Mouse (Mus musculus) hindbrain, embryonic 11.5 days (tissue): ENCODE results near the gene Gm14569. TPM values are rescaled to one million over a fixed set of nuclear protein-coding genes. Genes with fewer than 3 reads are reported as not detected.

Experiments
- ATAC-seq: fragments of 200-750 bp; cut with Nextera tagmentation; 2 replicates; pipeline ENCODE4 v1.8.0; 2017; ENCODE audit warnings: mild to moderate bottlenecking, moderate TSS enrichment, moderate library complexity; ENCODE audit not compliant: low FRiP score
- DNase-seq: peaks from one replicate; pipeline ENCODE4 v3.0.0-alpha.2; 2015; ENCODE audit warnings: low spot score
- H3K27ac ChIP-seq: fragments of 300-500 bp; sonication (generic); 2 replicates; pipeline ENCODE4 v1.5.1; 2014; ENCODE audit warnings: mild to moderate bottlenecking, low read depth, low read length
- H3K27me3 ChIP-seq: fragments of 300-500 bp; sonication (generic); 2 replicates; pipeline ENCODE4 v1.6.1; 2014; ENCODE audit warnings: mild to moderate bottlenecking, low read length, moderate library complexity, mixed read lengths; ENCODE audit not compliant: control insufficient read depth, insufficient read depth
- H3K36me3 ChIP-seq: fragments of 300-500 bp; sonication (generic); 2 replicates; pipeline ENCODE4 v1.6.1; 2014; ENCODE audit warnings: mild to moderate bottlenecking, low read length, moderate library complexity, mixed read lengths; ENCODE audit not compliant: control insufficient read depth, insufficient read depth
- H3K4me1 ChIP-seq: fragments of 300-500 bp; sonication (generic); replicated peaks from 2 replicates; pipeline ENCODE4 v1.6.1; 2014; ENCODE audit warnings: low read length, mixed read lengths; ENCODE audit not compliant: control insufficient read depth, insufficient read depth
- H3K4me2 ChIP-seq: fragments of 300-500 bp; sonication (generic); replicated peaks from 2 replicates; pipeline ENCODE4 v1.6.1; 2014; ENCODE audit warnings: mild to moderate bottlenecking, low read depth, low read length
- H3K4me3 ChIP-seq: fragments of 300-500 bp; sonication (generic); 2 replicates; pipeline ENCODE4 v1.5.1; 2014; ENCODE audit warnings: low read depth, low read length
- H3K9ac ChIP-seq: fragments of 300-500 bp; sonication (generic); 2 replicates; pipeline ENCODE4 v1.6.1; 2014; ENCODE audit warnings: low read depth, low read length
- H3K9me3 ChIP-seq: fragments of 300-500 bp; sonication (generic); 2 replicates; pipeline ENCODE4 v1.6.1; 2016; ENCODE audit warnings: low read length; ENCODE audit not compliant: control insufficient read depth
- WGBS: fragments of 180-500 bp; shearing (Covaris S2); extraction: QIAGEN DNeasy Blood & Tissue Kit; methylation state at CpG from one replicate; pipeline ENCODE4 v1.1.7; 2014; 5-methylcytosine and 5-hydroxymethylcytosine counted together
- polyA plus RNA-seq: library from polyadenylated mRNA; unstranded; fragments of >200 nt; fragmentation: Nextera tagmentation; extraction: Ambion mirVana; gene quantifications from 2 replicates; pipeline ENCODE4 v1.2.1, GENCODE M21; 2014

Gm14569 gene
- polyA plus RNA-seq, 1 experiment from 2014 or later = not detected

DNA sequence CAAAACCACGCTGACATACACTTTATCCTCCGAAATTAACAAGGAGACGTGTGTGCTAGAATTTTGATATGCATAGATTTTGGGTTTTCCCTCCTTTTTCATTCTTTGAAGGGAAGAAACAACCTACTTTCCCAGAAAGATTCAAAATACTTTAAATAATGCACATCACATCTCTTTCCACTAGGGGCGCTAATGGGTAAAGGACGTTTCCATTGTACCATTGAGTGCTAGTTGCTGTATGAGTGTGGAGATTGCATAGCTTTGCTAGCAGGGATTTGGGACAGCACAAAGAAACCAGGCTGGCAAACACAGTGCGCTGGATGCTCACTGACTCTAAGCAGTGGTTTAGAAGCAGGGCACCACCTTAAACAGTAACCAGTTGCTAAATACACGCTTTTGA lies 3.6 kb downstream of the Gm14569 start:
- Histone ChIP-seq H3K27ac (no peak overlapping the region), H3K4me1 (no peaks in the 10 kb centered on the region), H3K9me3 (no peaks in the 10 kb centered on the region), H3K27me3 (no peaks in the 10 kb centered on the region), H3K4me2 (no peak overlapping the region), H3K36me3 (no peaks in the 10 kb centered on the region), H3K9ac (no peak overlapping the region), H3K4me3 (no peak overlapping the region)
- ATAC-seq (no peak), DNase-seq (peak; percentile 30)
- WGBS = 40% methylated on average over 7 of the region's 7 CpGs

DNA sequence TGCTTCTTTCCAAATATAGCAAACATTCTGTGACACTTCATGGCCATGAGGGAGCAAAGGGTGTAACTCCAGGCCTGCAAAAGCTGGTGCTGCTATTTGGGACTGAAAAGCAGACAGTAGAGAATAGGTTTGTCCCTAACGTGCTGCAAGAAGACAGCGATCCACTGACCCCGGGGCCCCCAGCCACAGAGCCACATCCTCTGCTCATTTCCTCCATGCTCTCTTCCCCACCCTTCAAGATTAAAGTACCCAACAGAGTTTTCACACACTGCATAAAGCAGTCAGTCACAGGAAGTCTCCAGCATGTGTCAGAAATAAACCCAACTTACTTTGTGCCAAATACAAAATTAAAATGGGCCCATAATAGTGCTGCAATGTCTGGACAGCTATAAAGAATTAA lies 16.8 kb downstream of the Gm14569 start:
- ATAC-seq = no peak
- 81% methylated on average over 3 of the region's 3 CpGs for WGBS
- no peak for DNase-seq
- Histone ChIP-seq H3K27ac (no peak overlapping the region), H3K36me3 (no peaks in the 10 kb centered on the region), H3K4me2 (no peak overlapping the region), H3K4me1 (no peaks in the 10 kb centered on the region), H3K9ac (no peak overlapping the region), H3K9me3 (no peaks in the 10 kb centered on the region), H3K4me3 (no peak overlapping the region), H3K27me3 (no peaks in the 10 kb centered on the region)

DNA sequence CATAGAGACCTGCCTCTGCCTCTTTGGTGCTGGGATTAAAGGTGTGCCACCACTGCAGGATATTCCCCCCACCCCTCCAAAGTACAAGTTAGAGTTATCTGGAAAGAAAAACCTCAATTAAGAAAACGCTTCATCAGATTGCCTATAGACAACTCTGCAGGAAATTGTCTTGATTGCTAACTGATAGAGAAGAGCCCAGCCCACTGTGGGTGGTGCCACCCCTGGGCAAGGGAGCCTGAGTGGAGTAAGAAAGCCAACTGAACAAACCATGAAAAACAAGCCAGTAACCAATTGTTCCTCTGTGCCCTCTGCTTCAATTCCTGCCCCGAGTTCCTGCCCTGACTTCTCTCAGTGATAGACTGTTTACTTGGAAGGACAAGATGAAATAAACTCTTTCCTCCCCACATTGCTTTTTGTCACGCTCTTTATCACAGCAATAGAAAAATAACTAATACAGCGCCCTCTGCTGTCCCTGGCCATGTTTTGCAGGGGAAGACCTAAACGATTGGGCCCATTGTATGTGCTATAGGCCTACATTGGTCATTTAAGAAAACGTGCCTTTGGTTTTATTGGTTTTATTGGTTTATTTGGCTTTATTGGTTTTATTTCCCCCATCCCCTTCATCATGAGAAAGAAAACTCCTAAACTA lies 17.4 kb downstream of the Gm14569 start:
- 54% methylated on average over 6 of the region's 6 CpGs for WGBS
- no peak for DNase-seq

DNA sequence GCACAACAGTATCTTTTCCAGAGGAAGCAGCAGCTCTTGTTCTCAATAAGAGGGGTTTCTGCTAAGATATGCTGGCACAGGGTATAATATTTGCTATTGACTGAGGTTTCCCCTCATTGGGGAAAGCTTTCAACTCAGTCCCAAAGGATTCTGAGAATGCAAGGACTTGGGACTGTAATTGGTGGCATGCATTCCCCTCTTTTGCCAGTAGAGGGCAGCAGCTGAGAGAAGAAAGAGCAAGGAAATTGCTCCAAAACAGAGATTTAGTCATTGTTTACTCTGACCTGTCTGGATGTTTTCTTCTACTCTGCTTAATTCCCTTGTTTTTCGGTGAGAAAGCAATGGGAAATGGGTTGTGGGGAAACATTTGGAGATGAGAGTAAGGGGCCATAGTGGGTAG lies 35.6 kb downstream of the Gm14569 start:
- no peak overlapping the region for H3K4me3 ChIP-seq
- H3K27me3 ChIP-seq = no peaks in the 10 kb centered on the region
- H3K9ac ChIP-seq = no peak overlapping the region
- ATAC-seq (no peak), DNase-seq (peak; percentile 58)
- H3K4me1 ChIP-seq = no peaks in the 10 kb centered on the region
- H3K36me3 ChIP-seq = no peaks in the 10 kb centered on the region
- H3K9me3 ChIP-seq = no peaks in the 10 kb centered on the region
- H3K4me2 ChIP-seq = no peak overlapping the region
- WGBS = 36% methylated on average over 1 of the region's 1 CpGs
- H3K27ac ChIP-seq = no peak overlapping the region

More for the DNA sequence above, 17.4 kb downstream of the Gm14569 start:
- ATAC-seq = no peak
- Histone ChIP-seq H3K4me3 (no peak overlapping the region), H3K27me3 (no peaks in the 10 kb centered on the region), H3K27ac (no peak overlapping the region), H3K36me3 (no peaks in the 10 kb centered on the region), H3K4me2 (no peak overlapping the region), H3K9ac (no peak overlapping the region), H3K4me1 (no peaks in the 10 kb centered on the region), H3K9me3 (no peaks in the 10 kb centered on the region)

DNA sequence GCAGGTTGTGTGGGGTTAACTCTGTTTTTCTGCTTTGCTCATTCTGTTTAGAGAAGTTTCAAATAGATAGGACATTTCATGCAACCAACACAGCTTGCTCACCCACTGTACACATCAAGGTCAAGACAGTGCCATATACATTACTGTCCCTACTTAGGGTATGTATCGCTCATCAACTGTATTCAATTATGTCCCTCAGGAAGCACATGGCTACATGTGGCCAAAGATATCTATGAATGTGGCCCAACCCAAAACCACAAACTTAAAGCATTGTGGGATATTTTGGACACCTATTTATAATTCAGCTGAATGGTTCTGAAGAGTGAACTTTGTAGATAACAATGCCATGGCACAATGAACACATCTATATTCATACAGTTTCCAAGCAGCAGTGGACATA lies 53.7 kb downstream of the Gm14569 start:
- H3K9ac ChIP-seq = no peak overlapping the region
- H3K4me2 ChIP-seq = no peak overlapping the region
- H3K4me1 ChIP-seq = no peaks in the 10 kb centered on the region
- H3K4me3 ChIP-seq = no peak overlapping the region
- no peaks in the 10 kb centered on the region for H3K27me3 ChIP-seq
- DNase-seq (no peak), ATAC-seq (no peak)
- 100% methylated on average over 1 of the region's 1 CpGs for WGBS
- no peaks in the 10 kb centered on the region for H3K9me3 ChIP-seq
- no peak overlapping the region for H3K27ac ChIP-seq
- no peaks in the 10 kb centered on the region for H3K36me3 ChIP-seq

DNA sequence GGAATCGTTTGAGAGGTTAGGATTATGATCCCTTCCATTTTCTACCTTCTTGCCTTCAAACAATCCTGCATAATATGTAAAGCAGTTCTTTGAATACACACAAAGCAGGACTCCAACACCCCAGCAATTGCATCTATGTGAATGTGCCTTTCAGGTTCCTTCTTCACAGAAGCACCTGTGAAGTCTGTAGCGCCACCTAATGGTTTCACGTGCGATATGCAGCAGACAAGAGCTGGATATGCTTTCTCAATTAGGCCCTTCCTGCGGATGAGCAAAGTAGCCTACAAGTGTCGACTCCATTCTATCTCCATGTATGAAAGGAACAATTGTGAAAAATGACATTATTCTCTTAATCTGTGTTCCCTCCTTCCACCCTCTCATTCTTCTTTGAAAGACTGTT lies 56.6 kb downstream of the Gm14569 start:
- Histone ChIP-seq H3K4me1 (no peaks in the 10 kb centered on the region), H3K27ac (no peak overlapping the region), H3K9me3 (no peaks in the 10 kb centered on the region), H3K36me3 (no peaks in the 10 kb centered on the region), H3K4me2 (no peak overlapping the region), H3K9ac (no peak overlapping the region), H3K27me3 (no peaks in the 10 kb centered on the region), H3K4me3 (no peak overlapping the region)
- ATAC-seq (no peak), DNase-seq (peak; percentile 1)
- WGBS = 43% methylated on average over 6 of the region's 6 CpGs

DNA sequence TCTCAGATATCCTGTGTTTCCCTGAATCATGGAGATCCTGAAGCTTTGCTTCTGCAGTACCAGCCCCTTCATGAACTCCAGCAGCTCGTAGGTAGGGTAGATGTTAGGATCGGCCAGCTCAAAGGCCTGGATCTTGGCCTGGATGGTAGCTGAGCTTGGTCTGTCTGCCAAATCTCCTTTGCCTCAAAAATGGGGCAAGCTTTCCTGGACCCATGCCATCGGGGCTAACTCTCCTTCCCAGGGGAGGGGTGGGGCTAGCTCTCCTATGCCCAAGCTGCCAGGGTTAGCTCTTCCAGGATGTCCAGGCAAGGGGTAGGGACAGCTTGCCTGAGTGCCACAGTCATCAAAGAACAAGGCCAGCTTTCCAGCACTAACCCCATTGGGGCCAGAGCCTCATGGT lies 72.5 kb downstream of the Gm14569 start:
- WGBS = 91% methylated on average over 3 of the region's 3 CpGs
- no peaks in the 10 kb centered on the region for H3K36me3 ChIP-seq
- no peaks in the 10 kb centered on the region for H3K4me1 ChIP-seq
- H3K4me2 ChIP-seq = no peak overlapping the region
- no peak for ATAC-seq
- no peak overlapping the region for H3K9ac ChIP-seq
- no peaks in the 10 kb centered on the region for H3K27me3 ChIP-seq
- no peaks in the 10 kb centered on the region for H3K9me3 ChIP-seq
- DNase-seq = no peak
- H3K4me3 ChIP-seq = no peak overlapping the region
- no peak overlapping the region for H3K27ac ChIP-seq

DNA sequence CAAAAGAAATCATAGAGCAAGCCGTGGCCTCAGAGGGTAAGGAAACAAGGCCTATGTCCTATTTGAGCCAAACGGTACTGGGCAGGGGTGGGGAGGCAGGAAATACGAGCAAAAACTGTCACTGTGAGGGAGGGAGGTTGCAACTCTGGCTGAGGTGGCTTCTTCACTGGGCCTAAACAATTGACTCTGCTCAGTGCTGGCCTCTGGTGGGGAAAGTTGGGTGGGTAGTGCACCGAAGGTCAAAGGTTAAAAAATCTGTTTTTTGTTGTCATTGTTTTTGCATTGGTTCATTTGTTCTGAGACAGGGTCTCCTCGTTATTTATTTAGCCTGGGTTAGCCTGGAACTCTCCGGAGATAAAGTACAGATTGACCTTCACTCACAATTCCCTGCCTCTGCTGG lies 89.3 kb downstream of the Gm14569 start:
- 61% methylated on average over 6 of the region's 6 CpGs for WGBS
- H3K36me3 ChIP-seq = no peaks in the 10 kb centered on the region
- DNase-seq (no peak), ATAC-seq (no peak)
- no peak overlapping the region for H3K4me3 ChIP-seq
- H3K4me2 ChIP-seq = no peak overlapping the region
- no peaks in the 10 kb centered on the region for H3K9me3 ChIP-seq
- H3K27ac ChIP-seq = no peak overlapping the region
- H3K27me3 ChIP-seq = no peaks in the 10 kb centered on the region
- H3K4me1 ChIP-seq = no peaks in the 10 kb centered on the region
- no peak overlapping the region for H3K9ac ChIP-seq

DNA sequence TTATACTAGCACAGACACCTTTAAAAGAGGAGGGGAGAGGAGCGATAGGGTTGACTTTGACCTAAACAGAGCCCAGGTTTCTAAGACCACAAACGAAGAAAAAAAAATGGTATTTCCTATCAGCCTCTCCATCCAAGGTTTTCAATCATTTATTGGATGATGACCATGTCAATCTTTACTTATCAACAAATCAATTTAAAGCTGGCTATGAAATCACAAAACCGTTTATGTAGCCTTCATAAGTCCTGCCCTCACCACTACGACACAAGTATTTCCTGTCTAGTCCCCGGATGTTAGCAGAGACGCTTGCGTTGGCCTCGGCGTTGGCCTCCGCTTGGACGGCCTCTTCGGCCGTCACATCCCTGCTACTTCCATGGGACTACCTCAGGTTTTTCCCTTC lies 90.7 kb downstream of the Gm14569 start, which contains the start of gene Gm6268:
TSS of gene Gm6268 (plus strand) at position 301 of the 400 bp plus-strand sequence.
- no peak for ATAC-seq
- no peak within 1 kb of the TSS for H3K27ac ChIP-seq
- H3K9me3 ChIP-seq = no peaks in the 10 kb centered on the region
- no peak within 1 kb of the TSS for H3K4me3 ChIP-seq
- DNase-seq = no peak
- no peaks in the 10 kb centered on the region for H3K27me3 ChIP-seq
- H3K4me1 ChIP-seq = no peaks in the 10 kb centered on the region
- H3K4me2 ChIP-seq = no peak within 1 kb of the TSS
- H3K9ac ChIP-seq = no peak within 1 kb of the TSS
- 94% methylated on average over 13 of the region's 13 CpGs for WGBS
- no peaks in the 10 kb centered on the region for H3K36me3 ChIP-seq
